Mouse (Mus musculus): ENCODE results near the gene Plcb4.

Plcb4 gene

GRCm38 (mm10) chr2:135761226-135761802, 102.5 kb downstream of the Plcb4 start:
- in situ Hi-C loops (cut with MboI): no loop called here

- in situ Hi-C loops (cut with MboI): no loop called here
Observed at GRCm38 (mm10) chr2:135764706-135765105, 105.9 kb downstream of the Plcb4 start.

GRCm38 (mm10) chr2:135766471-135767063, 107.8 kb downstream of the Plcb4 start:
- in situ Hi-C loops (cut with MboI): no loop called here

GRCm38 (mm10) chr2:135767535-135767934, 108.7 kb downstream of the Plcb4 start:
- in situ Hi-C loops (cut with MboI): no loop called here

GRCm38 (mm10) chr2:135769701-135770100, 110.9 kb downstream of the Plcb4 start:
- in situ Hi-C loops (cut with MboI): no loop called here

GRCm38 (mm10) chr2:135770226-135770625, 111.4 kb downstream of the Plcb4 start:
- in situ Hi-C loops (cut with MboI): no loop called here

GRCm38 (mm10) chr2:135773194-135773972, 114.6 kb downstream of the Plcb4 start:
- in situ Hi-C loops (cut with MboI): no loop called here

GRCm38 (mm10) chr2:135775026-135775425, 116.2 kb downstream of the Plcb4 start:
- in situ Hi-C loops (cut with MboI): no loop called here

GRCm38 (mm10) chr2:135776131-135776775, 117.4 kb downstream of the Plcb4 start:
- in situ Hi-C loops (cut with MboI): no loop called here

GRCm38 (mm10) chr2:135781391-135781790, 122.6 kb downstream of the Plcb4 start:
- in situ Hi-C loops (cut with MboI): no loop called here

GRCm38 (mm10) chr2:135787415-135787814, 128.6 kb downstream of the Plcb4 start:
- in situ Hi-C loops (cut with MboI): no loop called here

- in situ Hi-C loops (cut with MboI): no loop called here
Observed at GRCm38 (mm10) chr2:135792907-135793306, 134.1 kb downstream of the Plcb4 start.

GRCm38 (mm10) chr2:135796684-135797083, 137.9 kb downstream of the Plcb4 start:
- in situ Hi-C loops (cut with MboI): no loop called here

- in situ Hi-C loops (cut with MboI): no loop called here
Observed at GRCm38 (mm10) chr2:135797677-135798546, 139.1 kb downstream of the Plcb4 start.

GRCm38 (mm10) chr2:135799149-135799770, 140.4 kb downstream of the Plcb4 start:
- in situ Hi-C loops (cut with MboI): no loop called here

GRCm38 (mm10) chr2:135800385-135800784, 141.6 kb downstream of the Plcb4 start:
- in situ Hi-C loops (cut with MboI): no loop called here

GRCm38 (mm10) chr2:135802878-135803450, 144.2 kb downstream of the Plcb4 start:
- in situ Hi-C loops (cut with MboI): no loop called here

GRCm38 (mm10) chr2:135805748-135806685, 147.2 kb downstream of the Plcb4 start:
- in situ Hi-C loops (cut with MboI): no loop called here

GRCm38 (mm10) chr2:135808342-135808741, 149.5 kb downstream of the Plcb4 start:
- in situ Hi-C loops (cut with MboI): no loop called here

- in situ Hi-C loops (cut with MboI): no loop called here
Observed at GRCm38 (mm10) chr2:135810841-135811240, 152.0 kb downstream of the Plcb4 start.

Data from mature B cell (primary cell).